Mouse (Mus musculus): ENCODE results near the gene Tmem14c. TPM values are rescaled to one million over a fixed set of nuclear protein-coding genes. Genes with fewer than 3 reads are reported as not detected.

Gene Tmem14c
- polyA plus RNA-seq, 1 experiment from 2014 or later, result 215 TPM

GRCm38 (mm10) chr13:41071617-41072016 is 55.5 kb downstream of the Tmem14c start:
- 88% methylated on average over 11 of the region's 11 CpGs for WGBS
- no peaks in the 10 kb centered on the region for H3K9me3 ChIP-seq
- H3K27me3 ChIP-seq, result no peaks in the 10 kb centered on the region
- no peaks in the 10 kb centered on the region for H3K36me3 ChIP-seq
- H3K9ac ChIP-seq, result no peak overlapping the region
- no peaks in the 10 kb centered on the region for H3K4me1 ChIP-seq
- H3K27ac ChIP-seq, result no peak overlapping the region
- no peak overlapping the region for H3K4me2 ChIP-seq
- H3K4me3 ChIP-seq, result no peak overlapping the region
- no peak for ATAC-seq (ENCODE audit: borderline replicate concordance, extremely low read depth, low FRiP score, low TSS enrichment)

Other genes starting within 250 kb of the Tmem14c start
- 2.5 and 4.0 TPM in 2 replicates for gene Gcnt2, start 156.5 kb upstream of the Tmem14c start, polyA plus RNA-seq (2015; fragmentation: Nextera tagmentation; extraction: Ambion mirVana)
- 60.7 and 63.1 TPM in 2 replicates for gene Pak1ip1, start 15.3 kb upstream of the Tmem14c start, polyA plus RNA-seq (2015; fragmentation: Nextera tagmentation; extraction: Ambion mirVana)
- gene Mak, start 63.4 kb downstream of the Tmem14c start, polyA plus RNA-seq (2015; fragmentation: Nextera tagmentation; extraction: Ambion mirVana), result 1.3 and 1.7 TPM in 2 replicates
- not detected in 2 replicates for gene Gcm2, start 94.7 kb downstream of the Tmem14c start, polyA plus RNA-seq (2015; fragmentation: Nextera tagmentation; extraction: Ambion mirVana)
- not detected in 2 replicates for gene Sycp2l, start 98.0 kb downstream of the Tmem14c start, polyA plus RNA-seq (2015; fragmentation: Nextera tagmentation; extraction: Ambion mirVana)
- 3.5 and 4.3 TPM in 2 replicates for gene Elovl2, start 204.1 kb downstream of the Tmem14c start, polyA plus RNA-seq (2015; fragmentation: Nextera tagmentation; extraction: Ambion mirVana)
- gene Smim13, start 233.6 kb downstream of the Tmem14c start, polyA plus RNA-seq (2015; fragmentation: Nextera tagmentation; extraction: Ambion mirVana), result 11.8 and 12.7 TPM in 2 replicates